Comparison of ENCODE assay signal across 9 mouse cellular contexts in the genomic region with DNA sequence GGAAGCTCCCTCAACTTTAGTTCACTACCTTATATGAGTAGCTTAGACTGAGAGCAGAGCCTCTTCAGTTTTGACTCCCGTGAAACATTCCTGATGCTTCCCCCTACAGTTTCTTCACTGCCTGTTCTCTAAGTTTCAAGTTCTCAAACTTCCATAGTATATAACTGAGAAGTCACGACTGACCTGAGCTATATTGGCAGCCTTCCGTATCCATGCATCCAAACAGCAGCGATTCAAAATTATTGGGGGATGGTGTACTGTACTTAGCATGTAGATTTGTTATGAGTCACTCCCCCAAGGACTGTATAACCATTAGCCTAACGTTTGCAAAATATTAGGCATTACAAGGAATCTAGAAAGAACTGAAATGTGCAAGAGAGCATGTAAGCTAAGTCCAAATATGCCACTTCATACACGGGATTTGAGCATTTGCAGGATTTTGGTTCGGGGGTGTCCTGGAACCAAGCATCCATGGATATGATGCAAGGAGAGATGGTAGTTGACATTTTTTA. TPM values are rescaled to one million over a fixed set of nuclear protein-coding genes. Genes with fewer than 3 reads are reported as not detected.
DNase-seq lines count a peak whose midpoint lies in the region; ATAC-seq and TF ChIP-seq lines count a peak whose summit lies in the region.
"Had no signal": no experiment of that assay in that cellular context is flagged by ENCODE, and none has a peak within 500 bp of the region (broad histone marks: within the 10 kb centered on the region; RNA-seq: fewer than 3 reads in every experiment).

No protein-coding gene starts in this region.

- TF ChIP-seq CTCF in intestine, postnatal 0 days (IDR thresholded peaks at IDR 0.05; ENCODE audit: low read depth), result no peak

- peaks cover 4% of the 10 kb centered on the region; the same call in 1 of the 2 replicates for H3K4me1 ChIP-seq in intestine, embryonic 14.5 days (replicated peaks; ENCODE audit: control insufficient read depth, insufficient read depth, low read length)
- H3K4me1 ChIP-seq in intestine, postnatal 0 days (replicated peaks; ENCODE audit: control insufficient read depth, insufficient read depth, low read length), result peaks cover 2% of the 10 kb centered on the region; the same call in 1 of the 2 replicates
- H3K4me1 ChIP-seq in hindbrain, embryonic 12.5 days, result peaks cover 21% of the 10 kb centered on the region
- peaks cover 28% of the 10 kb centered on the region for H3K4me1 ChIP-seq in midbrain, embryonic 13.5 days (replicated peaks)

- 67% methylated on average over 7 of the region's 7 CpGs for WGBS in intestine, embryonic 14.5 days
- WGBS in intestine, postnatal 0 days, result 63% methylated on average over 7 of the region's 7 CpGs
- WGBS in hindbrain, embryonic 12.5 days, result 74% methylated on average over 7 of the region's 7 CpGs
- WGBS in midbrain, embryonic 13.5 days, result 73% methylated on average over 7 of the region's 7 CpGs

- H3K4me2 ChIP-seq in intestine, embryonic 14.5 days (ENCODE audit: low read length), result peak overlapping the region; percentile 70; the same call in 1 of the 2 replicates
- H3K4me2 ChIP-seq in intestine, postnatal 0 days (replicated peaks; ENCODE audit: low read depth), result no peak overlapping the region; the same call in 1 of the 2 replicates
- peak overlapping the region; percentile 59 for H3K4me2 ChIP-seq in hindbrain, embryonic 12.5 days (replicated peaks)
- peak overlapping the region; percentile 61 for H3K4me2 ChIP-seq in midbrain, embryonic 13.5 days (replicated peaks)

- peak overlapping the region; percentile 76 for H3K4me3 ChIP-seq in intestine, embryonic 14.5 days (ENCODE audit: low read depth, low read length)
- no peak overlapping the region for H3K4me3 ChIP-seq in intestine, postnatal 0 days (ENCODE audit: low read depth, low read length)
- 0 out of 2 replicates have a peak overlapping the region, but pooled peaks have one; percentile 76 for H3K4me3 ChIP-seq in hindbrain, embryonic 12.5 days
- H3K4me3 ChIP-seq in midbrain, embryonic 13.5 days (replicated peaks), result peak overlapping the region; percentile 84

- no peak overlapping the region for H3K27ac ChIP-seq in intestine, embryonic 14.5 days (ENCODE audit: low read depth)
- H3K27ac ChIP-seq in intestine, postnatal 0 days (ENCODE audit: low read depth, low read length), result no peak overlapping the region
- no peak overlapping the region for H3K27ac ChIP-seq in hindbrain, embryonic 12.5 days
- H3K27ac ChIP-seq in midbrain, embryonic 13.5 days, result no peak overlapping the region

- H3K36me3 ChIP-seq in intestine, embryonic 14.5 days (ENCODE audit: control insufficient read depth, insufficient read depth, low read length), result no peaks in the 10 kb centered on the region
- no peaks in the 10 kb centered on the region for H3K36me3 ChIP-seq in intestine, postnatal 0 days (ENCODE audit: control insufficient read depth, insufficient read depth)
- no peaks in the 10 kb centered on the region for H3K36me3 ChIP-seq in hindbrain, embryonic 12.5 days
- no peaks in the 10 kb centered on the region for H3K36me3 ChIP-seq in midbrain, embryonic 13.5 days

- H3K9ac ChIP-seq in intestine, embryonic 14.5 days (ENCODE audit: low read length), result no peak overlapping the region
- H3K9ac ChIP-seq in intestine, postnatal 0 days (ENCODE audit: low read depth, low read length), result no peak overlapping the region
- H3K9ac ChIP-seq in hindbrain, embryonic 12.5 days, result no peak overlapping the region
- no peak overlapping the region for H3K9ac ChIP-seq in midbrain, embryonic 13.5 days (replicated peaks)

- ATAC-seq in intestine, embryonic 14.5 days (replicated peaks; ENCODE audit: low FRiP score, low TSS enrichment, low read depth), result no peak
- no peak for ATAC-seq in intestine, postnatal 0 days
- no peak for ATAC-seq in hindbrain, embryonic 12.5 days (ENCODE audit: low FRiP score)
- no peak for ATAC-seq in midbrain, embryonic 13.5 days

- H3K27me3 ChIP-seq in intestine, embryonic 14.5 days (replicated peaks; ENCODE audit: control insufficient read depth, insufficient read depth, low read length), result no peaks in the 10 kb centered on the region
- no peaks in the 10 kb centered on the region for H3K27me3 ChIP-seq in intestine, postnatal 0 days (replicated peaks; ENCODE audit: control insufficient read depth, insufficient read depth, low read length)
- no peaks in the 10 kb centered on the region for H3K27me3 ChIP-seq in hindbrain, embryonic 12.5 days
- H3K27me3 ChIP-seq in midbrain, embryonic 13.5 days, result no peaks in the 10 kb centered on the region

- no peak for DNase-seq in intestine, embryonic 14.5 days (ENCODE audit: low spot score)
- DNase-seq in adipocyte (ENCODE audit: low spot score), result peak; percentile 19
- DNase-seq in left cerebral cortex, adult 8-10 months (ENCODE audit: low spot score in 2 of 2), result no peak
- no peak for DNase-seq in kidney, adult 8-10 months
- no peak for DNase-seq in ovary, postnatal 10 days (ENCODE audit: low spot score)
- DNase-seq: thymus, postnatal 4 days had no signal

- no peaks in the 10 kb centered on the region for H3K9me3 ChIP-seq in intestine, embryonic 14.5 days (ENCODE audit: control insufficient read depth, low read length)
- H3K9me3 ChIP-seq in intestine, postnatal 0 days (ENCODE audit: control insufficient read depth), result no peaks in the 10 kb centered on the region
- no peaks in the 10 kb centered on the region for H3K9me3 ChIP-seq in hindbrain, embryonic 12.5 days (replicated peaks)
- no peaks in the 10 kb centered on the region for H3K9me3 ChIP-seq in midbrain, embryonic 13.5 days

RNA-seq across cellular contexts. Expression of gene Rap2a, which starts 2.0 kb away (rescaled TPM):
- polyA plus RNA-seq in intestine, embryonic 14.5 days (2014; fragmentation: Nextera tagmentation; extraction: Ambion mirVana), result 14.3 and 21.8 TPM in 2 replicates
- 8.3 and 9.7 TPM in 2 replicates for polyA plus RNA-seq in intestine, postnatal 0 days (2015; fragmentation: Nextera tagmentation; extraction: Ambion mirVana)
- polyA plus RNA-seq in hindbrain, embryonic 12.5 days (2016; fragmentation: Nextera tagmentation; extraction: Ambion mirVana), result 22.4 and 23.2 TPM in 2 replicates
- polyA plus RNA-seq in midbrain, embryonic 13.5 days (2015; fragmentation: Nextera tagmentation; extraction: Ambion mirVana), result 11.9 and 14.8 TPM in 2 replicates
- total RNA-seq in left cerebral cortex, adult 8-10 months (2022), result 10 to 100 TPM; 64.5 to 73.4 (median 67.2) TPM
